Mouse (Mus musculus): Measurements from ENCODE around the gene Gpbp1.

GRCm38 (mm10) chr13:111477695-111478094 lies 12.2 kb downstream of the Gpbp1 start:
- TF ChIP-seq POLR2A (IDR thresholded peaks at IDR 0.05; ENCODE audit: control insufficient read depth, low read depth, low read length), result no peak
- no peak for TF ChIP-seq CTCF (IDR thresholded peaks at IDR 0.05; ENCODE audit: control insufficient read depth, insufficient read depth, insufficient replicate concordance, low read depth, low read length)

Data from testis, adult 2 months (tissue).